Mouse (Mus musculus): Measurements from ENCODE around the gene Arfgap3. TPM values are rescaled to one million over a fixed set of nuclear protein-coding genes. Genes with fewer than 3 reads are reported as not detected.

Gene Arfgap3
- polyA plus RNA-seq, 1 experiment = 21.5 TPM

GRCm38 (mm10) chr15:83358476-83358875 is 8.4 kb upstream of the Arfgap3 start:
- Histone ChIP-seq H3K27me3 (ENCODE audit: control insufficient read depth, insufficient read depth, low read length) (no peaks in the 10 kb centered on the region), H3K27ac (ENCODE audit: insufficient read depth, low read length) (no peak overlapping the region), H3K4me1 (ENCODE audit: control insufficient read depth, insufficient read depth, low read length) (peaks cover 2% of the 10 kb centered on the region; the same call in 1 of the 2 replicates), H3K4me3 (replicated peaks; ENCODE audit: insufficient read depth, low read depth, low read length) (no peak overlapping the region)
- 28% methylated on average over 1 of the region's 1 CpGs for WGBS
- DNase-seq = no peak
- no peak for TF ChIP-seq CTCF (IDR thresholded peaks at IDR 0.05; ENCODE audit: borderline replicate concordance, insufficient read depth, low read depth, low read length)
- TF ChIP-seq POLR2A (IDR thresholded peaks at IDR 0.05; ENCODE audit: borderline replicate concordance, insufficient read depth, low read length) = no peak

- Histone ChIP-seq H3K4me1 (ENCODE audit: control insufficient read depth, insufficient read depth, low read length) (peaks cover 10% of the 10 kb centered on the region), H3K4me3 (replicated peaks; ENCODE audit: insufficient read depth, low read depth, low read length) (no peak overlapping the region), H3K27me3 (ENCODE audit: control insufficient read depth, insufficient read depth, low read length) (no peaks in the 10 kb centered on the region), H3K27ac (ENCODE audit: insufficient read depth, low read length) (no peak overlapping the region)
- no peak for DNase-seq
- TF ChIP-seq CTCF (IDR thresholded peaks at IDR 0.05; ENCODE audit: borderline replicate concordance, insufficient read depth, low read depth, low read length) (no peak), POLR2A (IDR thresholded peaks at IDR 0.05; ENCODE audit: borderline replicate concordance, insufficient read depth, low read length) (no peak)
- WGBS = 98% methylated on average over 4 of the region's 4 CpGs
These were observed 1.5 kb upstream of the Arfgap3 start for GRCm38 (mm10) chr15:83351546-83351945.

- Histone ChIP-seq H3K27ac (ENCODE audit: insufficient read depth, low read length) (no peak overlapping the region), H3K4me1 (ENCODE audit: control insufficient read depth, insufficient read depth, low read length) (peaks cover 10% of the 10 kb centered on the region), H3K4me3 (replicated peaks; ENCODE audit: insufficient read depth, low read depth, low read length) (no peak overlapping the region), H3K27me3 (ENCODE audit: control insufficient read depth, insufficient read depth, low read length) (no peaks in the 10 kb centered on the region)
- WGBS = 78% methylated on average over 2 of the region's 2 CpGs
- TF ChIP-seq CTCF (IDR thresholded peaks at IDR 0.05; ENCODE audit: borderline replicate concordance, insufficient read depth, low read depth, low read length) (no peak), POLR2A (IDR thresholded peaks at IDR 0.05; ENCODE audit: borderline replicate concordance, insufficient read depth, low read length) (no peak)
- DNase-seq = no peak
These were observed 812 bp upstream of the Arfgap3 start for GRCm38 (mm10) chr15:83350859-83351258.

GRCm38 (mm10) chr15:83349225-83349953 is 658 bp downstream of the Arfgap3 start:
- Histone ChIP-seq H3K27me3 (ENCODE audit: control insufficient read depth, insufficient read depth, low read length) (no peaks in the 10 kb centered on the region), H3K4me3 (replicated peaks; ENCODE audit: insufficient read depth, low read depth, low read length) (peak overlapping the region; percentile 73), H3K27ac (ENCODE audit: insufficient read depth, low read length) (peak overlapping the region; percentile 51; the same call in 1 of the 2 replicates), H3K4me1 (ENCODE audit: control insufficient read depth, insufficient read depth, low read length) (peaks cover 10% of the 10 kb centered on the region)
- 15% methylated on average over 8 of the region's 8 CpGs for WGBS
- no peak for DNase-seq
- TF ChIP-seq CTCF (IDR thresholded peaks at IDR 0.05; ENCODE audit: borderline replicate concordance, insufficient read depth, low read depth, low read length) = no peak
- no peak for TF ChIP-seq POLR2A (IDR thresholded peaks at IDR 0.05; ENCODE audit: borderline replicate concordance, insufficient read depth, low read length)

- no peak for TF ChIP-seq POLR2A (IDR thresholded peaks at IDR 0.05; ENCODE audit: borderline replicate concordance, insufficient read depth, low read length)
- no peak for TF ChIP-seq CTCF (IDR thresholded peaks at IDR 0.05; ENCODE audit: borderline replicate concordance, insufficient read depth, low read depth, low read length)
- Histone ChIP-seq H3K4me1 (ENCODE audit: control insufficient read depth, insufficient read depth, low read length) (peaks cover 10% of the 10 kb centered on the region), H3K27ac (ENCODE audit: insufficient read depth, low read length) (no peak overlapping the region), H3K4me3 (replicated peaks; ENCODE audit: insufficient read depth, low read depth, low read length) (no peak overlapping the region), H3K27me3 (ENCODE audit: control insufficient read depth, insufficient read depth, low read length) (no peaks in the 10 kb centered on the region)
- WGBS = 12% methylated on average over 4 of the region's 4 CpGs
- DNase-seq = peak; percentile 38 to 58
These were observed 1.3 kb downstream of the Arfgap3 start for GRCm38 (mm10) chr15:83348747-83349146.

- no peak for DNase-seq
- H3K27ac ChIP-seq (ENCODE audit: insufficient read depth, low read length) = no peak overlapping the region
- H3K27me3 ChIP-seq (ENCODE audit: control insufficient read depth, insufficient read depth, low read length) = no peaks in the 10 kb centered on the region
- no peak overlapping the region for H3K4me3 ChIP-seq (replicated peaks; ENCODE audit: insufficient read depth, low read depth, low read length)
- 93% methylated on average over 15 of the region's 15 CpGs for WGBS
- TF ChIP-seq POLR2A (IDR thresholded peaks at IDR 0.05; ENCODE audit: borderline replicate concordance, insufficient read depth, low read length) (no peak), CTCF (IDR thresholded peaks at IDR 0.05; ENCODE audit: borderline replicate concordance, insufficient read depth, low read depth, low read length) (no peak)
- H3K4me1 ChIP-seq (ENCODE audit: control insufficient read depth, insufficient read depth, low read length) = peaks cover 10% of the 10 kb centered on the region
These were observed 4.0 kb downstream of the Arfgap3 start for GRCm38 (mm10) chr15:83345898-83346529.

- Histone ChIP-seq H3K4me1 (ENCODE audit: control insufficient read depth, insufficient read depth, low read length) (peaks cover 10% of the 10 kb centered on the region), H3K27ac (ENCODE audit: insufficient read depth, low read length) (no peak overlapping the region), H3K4me3 (replicated peaks; ENCODE audit: insufficient read depth, low read depth, low read length) (no peak overlapping the region), H3K27me3 (ENCODE audit: control insufficient read depth, insufficient read depth, low read length) (no peaks in the 10 kb centered on the region)
- TF ChIP-seq CTCF (IDR thresholded peaks at IDR 0.05; ENCODE audit: borderline replicate concordance, insufficient read depth, low read depth, low read length) = no peak
- no peak for TF ChIP-seq POLR2A (IDR thresholded peaks at IDR 0.05; ENCODE audit: borderline replicate concordance, insufficient read depth, low read length)
- DNase-seq = no peak
- WGBS = 45% methylated on average over 7 of the region's 7 CpGs
These were observed 5.1 kb downstream of the Arfgap3 start for GRCm38 (mm10) chr15:83344956-83345355.

GRCm38 (mm10) chr15:83344157-83344556 is 5.9 kb downstream of the Arfgap3 start:
- WGBS = 59% methylated on average over 7 of the region's 7 CpGs
- no peak for DNase-seq
- H3K4me3 ChIP-seq (replicated peaks; ENCODE audit: insufficient read depth, low read depth, low read length) = no peak overlapping the region

More at GRCm38 (mm10) chr15:83344157-83344556, 5.9 kb downstream of the Arfgap3 start:
- peaks cover 5% of the 10 kb centered on the region for H3K4me1 ChIP-seq (ENCODE audit: control insufficient read depth, insufficient read depth, low read length)
- H3K27me3 ChIP-seq (ENCODE audit: control insufficient read depth, insufficient read depth, low read length) = no peaks in the 10 kb centered on the region
- TF ChIP-seq POLR2A (IDR thresholded peaks at IDR 0.05; ENCODE audit: borderline replicate concordance, insufficient read depth, low read length) = no peak
- TF ChIP-seq CTCF (IDR thresholded peaks at IDR 0.05; ENCODE audit: borderline replicate concordance, insufficient read depth, low read depth, low read length) = no peak
- no peak overlapping the region for H3K27ac ChIP-seq (ENCODE audit: insufficient read depth, low read length)

All from cerebellum, adult 2 months (tissue).